Mouse (Mus musculus) megakaryocyte, embryonic 14.5 days (primary cell): ENCODE measurements at regions not wholly inside any gene's neighbourhood (a gene's known extent, or its start where the extent isn't known, plus 50 kb on each side); places are given as distances from the start of the nearest gene placed in this dataset.

ENCODE experiments used
- FLI1 ChIP-seq: IDR thresholded peaks from 2 replicates; pipeline ENCODE4 v1.6.1; 2012; ENCODE audit warnings: low read length, inconsistent platforms, mixed read lengths
- GATA1 ChIP-seq: IDR thresholded peaks from 3 replicates; pipeline ENCODE4 v1.6.1; 2012; ENCODE audit warnings: mixed read lengths, low read length, inconsistent platforms, borderline replicate concordance

DNA sequence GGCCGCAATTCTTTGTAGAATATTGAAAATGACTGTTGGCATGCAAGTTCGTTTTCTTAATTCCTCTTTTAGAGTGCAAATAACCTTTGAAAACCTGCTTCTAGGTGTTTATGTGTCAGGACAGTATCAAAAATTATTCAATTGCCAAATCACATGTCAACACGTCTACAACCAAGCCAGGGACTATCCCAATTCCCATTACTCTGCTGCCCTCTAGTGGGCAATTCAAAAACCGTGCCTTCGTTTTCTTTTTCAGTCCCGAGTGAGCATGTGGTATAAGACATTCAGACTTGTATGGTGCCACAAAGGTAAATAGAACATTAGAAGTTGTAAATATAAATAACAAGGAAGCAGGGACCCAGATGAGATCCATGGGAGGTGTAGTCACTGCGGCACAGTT lies 563.1 kb downstream of the Tox3 start:
- TF ChIP-seq GATA1 (no peak), FLI1 (no peak)
